Mouse (Mus musculus): ENCODE results near the gene Idh1. TPM values are rescaled to one million over a fixed set of nuclear protein-coding genes. Genes with fewer than 3 reads are reported as not detected.
A peak's percentile ranks its signal among the peaks of the same experiment; 100 is the strongest.

Gene Idh1
- polyA plus RNA-seq, 1 experiment from 2014 or later, result 478 TPM

DNA sequence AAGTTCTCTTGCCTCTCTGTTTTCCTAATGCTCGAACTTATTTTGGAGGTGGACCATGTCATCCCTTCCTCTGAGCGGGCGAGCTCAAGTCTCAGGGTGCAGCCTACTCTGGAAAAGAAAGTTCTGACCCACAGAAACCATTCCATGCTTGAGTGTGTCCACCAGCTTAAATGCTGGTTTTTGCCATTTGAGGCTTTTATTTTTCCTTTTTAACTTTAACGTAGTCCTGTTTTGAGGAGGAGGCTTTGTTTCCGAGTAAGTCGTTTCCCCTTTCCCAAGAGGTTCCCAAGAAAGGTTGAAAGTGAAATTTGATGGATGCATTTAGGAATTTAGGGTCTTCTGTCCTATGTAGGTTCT, 752 bp upstream of the Idh1 start:
- H3K4me1 ChIP-seq (replicated peaks), result peaks cover 25% of the 10 kb centered on the region
- peak overlapping the region; percentile 91 for H3K27ac ChIP-seq (replicated peaks)
- no peak for ATAC-seq (ENCODE audit: low read depth)
- no peaks in the 10 kb centered on the region for H3K9me3 ChIP-seq
- peak overlapping the region; percentile 94 for H3K4me3 ChIP-seq
- peak overlapping the region; percentile 91 for H3K4me2 ChIP-seq
- peaks cover 4% of the 10 kb centered on the region for H3K36me3 ChIP-seq
- WGBS, result 0% methylated on average over 6 of the region's 6 CpGs
- H3K27me3 ChIP-seq, result no peaks in the 10 kb centered on the region
- H3K9ac ChIP-seq, result peak overlapping the region; percentile 89

- Histone ChIP-seq H3K4me2 (peak overlapping the region; percentile 69), H3K4me1 (replicated peaks) (peaks cover 25% of the 10 kb centered on the region), H3K36me3 (no peaks in the 10 kb centered on the region), H3K27ac (replicated peaks) (peak overlapping the region; percentile 65), H3K9me3 (no peaks in the 10 kb centered on the region), H3K27me3 (no peaks in the 10 kb centered on the region), H3K9ac (peak overlapping the region; percentile 68), H3K4me3 (peak overlapping the region; percentile 94)
- no peak for ATAC-seq (ENCODE audit: low read depth)
- WGBS, result 33% methylated on average over 12 of the region's 12 CpGs
Observed at GRCm38 (mm10) chr1:65185524-65186205, 635 bp downstream of the Idh1 start.

DNA sequence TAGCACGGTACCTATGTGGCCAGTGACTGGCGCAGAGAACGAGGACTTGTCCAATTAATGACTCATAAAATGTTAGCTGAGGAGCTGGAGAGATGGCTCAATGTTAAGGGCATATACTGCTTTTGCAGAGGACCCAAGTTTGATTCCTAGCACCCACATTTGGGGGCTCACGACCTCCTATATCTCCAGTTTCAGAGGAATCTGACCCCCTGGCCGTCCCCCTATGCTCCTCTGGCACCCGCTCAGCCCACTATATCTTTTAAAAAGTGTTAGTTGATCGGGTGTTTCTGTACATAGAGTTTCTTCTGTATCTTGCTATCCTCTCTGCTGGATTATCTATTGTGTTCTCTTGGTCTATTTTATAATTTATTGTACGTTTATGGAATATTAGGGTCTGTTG, 1.3 kb downstream of the Idh1 start:
- H3K9me3 ChIP-seq, result no peaks in the 10 kb centered on the region
- WGBS, result 91% methylated on average over 8 of the region's 8 CpGs
- H3K4me3 ChIP-seq, result no peak overlapping the region
- H3K9ac ChIP-seq, result no peak overlapping the region
- no peak overlapping the region for H3K27ac ChIP-seq (replicated peaks)
- ATAC-seq (ENCODE audit: low read depth), result no peak
- peaks cover 25% of the 10 kb centered on the region for H3K4me1 ChIP-seq (replicated peaks)
- H3K36me3 ChIP-seq, result no peaks in the 10 kb centered on the region
- no peak overlapping the region for H3K4me2 ChIP-seq
- no peaks in the 10 kb centered on the region for H3K27me3 ChIP-seq

DNA sequence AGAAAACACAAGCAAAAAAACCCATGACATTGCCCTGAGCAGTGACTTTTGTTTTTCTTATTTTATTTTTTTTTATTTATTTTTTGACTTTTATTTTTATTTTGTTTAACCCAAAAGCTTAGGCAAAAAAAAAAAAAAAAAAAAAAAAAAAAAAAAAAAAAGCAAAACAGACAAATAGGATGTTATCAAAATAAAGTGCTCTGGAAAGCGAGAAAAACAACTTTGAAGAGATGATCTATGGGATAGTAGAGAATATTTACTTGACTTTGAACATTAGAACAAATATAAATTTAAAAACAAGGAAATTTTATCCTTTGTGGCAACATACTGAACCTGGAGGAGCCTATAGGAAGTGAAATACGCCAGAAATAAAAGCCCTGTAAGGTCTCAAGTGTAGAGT, 2.3 kb downstream of the Idh1 start:
- Histone ChIP-seq H3K27me3 (no peaks in the 10 kb centered on the region), H3K4me1 (replicated peaks) (peaks cover 28% of the 10 kb centered on the region), H3K4me2 (no peak overlapping the region), H3K4me3 (no peak overlapping the region), H3K9ac (no peak overlapping the region), H3K9me3 (no peaks in the 10 kb centered on the region), H3K27ac (replicated peaks) (no peak overlapping the region), H3K36me3 (no peaks in the 10 kb centered on the region)
- no peak for ATAC-seq (ENCODE audit: low read depth)
- WGBS, result 92% methylated on average over 2 of the region's 2 CpGs

DNA sequence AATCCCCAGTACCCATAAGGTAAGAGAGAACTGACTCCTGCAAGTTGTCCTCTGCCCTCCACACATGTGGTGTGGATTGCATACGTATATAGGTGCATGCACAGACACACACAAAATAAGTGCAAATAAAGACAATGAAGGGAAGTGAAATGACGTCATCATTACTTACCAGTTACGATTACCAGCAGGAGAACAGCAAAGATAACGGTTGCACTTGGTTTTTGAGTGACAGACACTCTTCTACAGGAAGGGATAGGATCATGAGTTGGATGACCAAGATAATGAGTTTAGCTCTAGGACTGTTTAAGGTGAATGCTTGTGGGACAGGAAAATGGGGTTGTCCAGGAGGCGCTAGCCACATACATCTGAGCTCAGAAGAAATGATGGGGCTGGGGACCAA, 4.8 kb downstream of the Idh1 start:
- 89% methylated on average over 5 of the region's 5 CpGs for WGBS
- Histone ChIP-seq H3K36me3 (no peaks in the 10 kb centered on the region), H3K4me1 (replicated peaks) (peaks cover 26% of the 10 kb centered on the region), H3K4me3 (no peak overlapping the region), H3K4me2 (no peak overlapping the region), H3K9me3 (no peaks in the 10 kb centered on the region), H3K9ac (no peak overlapping the region), H3K27me3 (no peaks in the 10 kb centered on the region), H3K27ac (replicated peaks) (no peak overlapping the region)
- no peak for ATAC-seq (ENCODE audit: low read depth)

- Histone ChIP-seq H3K27ac (replicated peaks) (peak overlapping the region; percentile 97), H3K4me3 (peak overlapping the region; percentile 65), H3K27me3 (no peaks in the 10 kb centered on the region), H3K4me1 (replicated peaks) (peaks cover 31% of the 10 kb centered on the region), H3K9me3 (no peaks in the 10 kb centered on the region), H3K36me3 (peaks cover 1% of the 10 kb centered on the region), H3K9ac (peak overlapping the region; percentile 73), H3K4me2 (peak overlapping the region; percentile 66)
- no peak for ATAC-seq (ENCODE audit: low read depth)
- 6% methylated on average over 11 of the region's 11 CpGs for WGBS
Observed at GRCm38 (mm10) chr1:65179634-65180249, 6.6 kb downstream of the Idh1 start.

DNA sequence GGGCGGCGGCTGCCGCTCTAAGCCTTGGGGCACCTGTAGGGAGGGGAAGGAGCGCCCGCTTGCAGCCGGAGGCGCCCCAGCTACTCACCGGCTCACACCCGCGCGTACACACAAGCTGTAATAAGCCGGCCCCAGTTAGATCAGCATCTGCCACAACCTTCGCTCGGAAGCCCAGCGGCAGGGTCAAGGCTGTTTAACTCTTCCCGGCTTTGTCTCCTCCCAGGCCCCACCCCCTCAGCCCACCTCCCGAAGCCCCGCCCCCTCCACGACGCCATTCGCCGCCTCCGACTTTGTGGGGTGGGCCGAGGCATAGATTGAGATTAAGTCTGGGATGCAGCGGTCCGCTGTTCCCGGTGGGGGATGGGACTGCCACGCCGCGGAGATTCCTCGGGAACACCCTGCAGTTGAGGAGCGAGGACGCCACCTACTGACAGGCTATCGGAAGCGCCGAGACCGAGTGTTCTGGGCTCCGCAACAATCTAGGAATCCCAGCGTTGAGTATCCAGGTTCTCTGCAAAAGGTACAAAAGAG, 7.3 kb downstream of the Idh1 start:
- H3K27me3 ChIP-seq, result no peaks in the 10 kb centered on the region
- H3K4me2 ChIP-seq, result peak overlapping the region; percentile 66
- H3K36me3 ChIP-seq, result peaks cover 9% of the 10 kb centered on the region
- H3K9me3 ChIP-seq, result no peaks in the 10 kb centered on the region
- peak overlapping the region; percentile 97 for H3K27ac ChIP-seq (replicated peaks)
- peak overlapping the region; percentile 84 for H3K9ac ChIP-seq
- WGBS, result under 1% methylated on average over 39 of the region's 39 CpGs
- H3K4me3 ChIP-seq, result peak overlapping the region; percentile 65
- ATAC-seq (ENCODE audit: low read depth), result peak; percentile 94
- H3K4me1 ChIP-seq (replicated peaks), result peaks cover 34% of the 10 kb centered on the region

DNA sequence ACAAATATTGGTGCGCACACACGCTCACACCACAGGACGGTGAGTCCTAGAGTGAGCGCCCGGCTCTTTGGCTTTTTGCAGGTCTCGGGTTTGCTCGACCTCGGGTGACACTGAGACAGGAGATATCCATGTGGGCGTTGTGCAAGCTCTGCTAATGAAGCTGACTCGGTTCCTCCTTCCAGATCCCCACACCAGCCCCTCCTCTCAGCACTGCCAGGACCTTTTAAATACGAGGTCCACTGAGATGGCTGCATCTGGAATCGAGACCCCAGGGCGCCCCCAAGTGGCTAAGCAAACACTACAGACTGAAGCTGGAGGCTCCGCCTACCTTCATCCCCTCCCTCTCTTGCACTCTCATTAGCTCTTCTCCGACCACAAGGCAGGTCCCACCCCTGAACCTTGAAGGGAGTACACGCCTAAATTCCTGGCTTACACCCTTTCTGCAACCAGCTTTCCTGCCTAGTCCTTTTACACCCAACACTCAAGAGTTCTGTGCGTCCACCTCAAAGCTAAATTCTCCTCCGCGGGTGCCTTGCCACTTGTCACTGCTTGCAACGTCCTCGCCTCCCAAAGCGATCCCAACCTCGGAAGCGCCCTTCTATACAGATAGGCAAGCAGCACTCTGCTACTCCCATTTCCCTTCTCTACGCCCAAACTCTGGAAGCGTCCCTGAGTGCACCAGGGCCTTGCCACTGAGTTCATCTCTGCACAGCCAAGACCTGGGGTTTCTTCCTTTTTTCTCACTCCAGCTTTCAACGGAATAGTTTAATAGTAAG, 8.0 kb downstream of the Idh1 start:
- 6% methylated on average over 27 of the region's 27 CpGs for WGBS
- Histone ChIP-seq H3K4me1 (replicated peaks) (peaks cover 38% of the 10 kb centered on the region), H3K4me2 (peak overlapping the region; percentile 66), H3K27me3 (no peaks in the 10 kb centered on the region), H3K4me3 (peak overlapping the region; percentile 65), H3K36me3 (peaks cover 16% of the 10 kb centered on the region), H3K27ac (replicated peaks) (peak overlapping the region; percentile 97), H3K9ac (peak overlapping the region; percentile 84), H3K9me3 (no peaks in the 10 kb centered on the region)
- ATAC-seq (ENCODE audit: low read depth), result peak; percentile 88

DNA sequence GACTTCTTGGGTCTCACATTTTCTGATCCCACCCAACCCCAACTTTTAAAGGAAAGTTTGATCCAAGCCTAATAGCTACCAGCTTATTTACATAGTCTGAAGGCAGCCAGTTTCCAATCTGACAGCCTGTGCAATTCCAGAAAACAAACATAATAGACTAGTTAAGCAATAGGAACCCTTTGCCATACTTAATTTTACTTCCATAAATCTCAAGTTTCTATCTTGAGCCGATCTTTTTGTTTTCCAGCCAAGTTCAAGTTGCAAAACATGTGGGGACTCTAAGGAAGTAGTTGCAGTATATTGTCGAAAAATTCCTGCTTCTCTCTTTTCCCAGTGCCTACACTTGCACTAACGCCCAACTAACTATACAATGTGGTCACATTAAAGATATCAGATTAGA, 8.8 kb downstream of the Idh1 start:
- Histone ChIP-seq H3K4me2 (peak overlapping the region; percentile 66), H3K4me3 (peak overlapping the region; percentile 65), H3K4me1 (replicated peaks) (peaks cover 41% of the 10 kb centered on the region), H3K9ac (peak overlapping the region; percentile 84; the same call in 1 of the 2 replicates), H3K27me3 (no peaks in the 10 kb centered on the region), H3K36me3 (peaks cover 20% of the 10 kb centered on the region), H3K27ac (replicated peaks) (no peak overlapping the region), H3K9me3 (no peaks in the 10 kb centered on the region)
- WGBS, result 63% methylated on average over 3 of the region's 3 CpGs
- ATAC-seq (ENCODE audit: low read depth), result no peak

- Histone ChIP-seq H3K9me3 (no peaks in the 10 kb centered on the region), H3K27me3 (no peaks in the 10 kb centered on the region), H3K4me3 (no peak overlapping the region), H3K4me1 (replicated peaks) (peaks cover 45% of the 10 kb centered on the region), H3K9ac (no peak overlapping the region), H3K4me2 (peak overlapping the region; percentile 66), H3K27ac (replicated peaks) (no peak overlapping the region), H3K36me3 (peaks cover 24% of the 10 kb centered on the region)
- WGBS, result 89% methylated on average over 5 of the region's 5 CpGs
- no peak for ATAC-seq (ENCODE audit: low read depth)
Observed at GRCm38 (mm10) chr1:65176912-65177311, 9.4 kb downstream of the Idh1 start.

- Histone ChIP-seq H3K36me3 (peaks cover 32% of the 10 kb centered on the region), H3K9me3 (no peaks in the 10 kb centered on the region), H3K9ac (no peak overlapping the region), H3K4me1 (replicated peaks) (peaks cover 45% of the 10 kb centered on the region), H3K27ac (replicated peaks) (no peak overlapping the region), H3K4me2 (peak overlapping the region; percentile 66), H3K4me3 (no peak overlapping the region), H3K27me3 (no peaks in the 10 kb centered on the region)
- ATAC-seq (ENCODE audit: low read depth), result no peak
- WGBS, result 77% methylated on average over 4 of the region's 4 CpGs
Observed at GRCm38 (mm10) chr1:65176171-65176570, 10.1 kb downstream of the Idh1 start.

GRCm38 (mm10) chr1:65173716-65174115, 12.6 kb downstream of the Idh1 start:
- ATAC-seq (ENCODE audit: low read depth), result no peak
- H3K27ac ChIP-seq (replicated peaks), result no peak overlapping the region
- peaks cover 41% of the 10 kb centered on the region for H3K4me1 ChIP-seq (replicated peaks)
- no peak overlapping the region for H3K9ac ChIP-seq
- no peak overlapping the region for H3K4me3 ChIP-seq
- H3K4me2 ChIP-seq, result no peak overlapping the region
- peaks cover 55% of the 10 kb centered on the region for H3K36me3 ChIP-seq
- no peaks in the 10 kb centered on the region for H3K9me3 ChIP-seq
- H3K27me3 ChIP-seq, result no peaks in the 10 kb centered on the region
- WGBS, result 94% methylated on average over 2 of the region's 2 CpGs

Measured in neural tube, embryonic 13.5 days (tissue).